Mouse (Mus musculus) neural tube, embryonic 12.5 days (tissue): ENCODE data around the gene Ggta1. TPM values are rescaled to one million over a fixed set of nuclear protein-coding genes. Genes with fewer than 3 reads are reported as not detected.

Source experiments
- polyA plus RNA-seq: library from polyadenylated mRNA; unstranded; fragments of >200 nt; fragmentation: Nextera tagmentation; extraction: Ambion mirVana; gene quantifications from 2 replicates; pipeline ENCODE4 v1.2.1, GENCODE M21; 2016

The Ggta1 gene
- polyA plus RNA-seq, 1 experiment from 2014 or later: 9.5 TPM

Other genes starting within 250 kb of the Ggta1 start
- 39.0 and 41.0 TPM in 2 replicates for gene Gsn, start 206.9 kb downstream of the Ggta1 start, polyA plus RNA-seq
- gene Stom, start 126.3 kb downstream of the Ggta1 start, polyA plus RNA-seq: 10.8 and 14.3 TPM in 2 replicates
- not detected in 2 replicates for gene 4930568D16Rik, start 95.5 kb downstream of the Ggta1 start, polyA plus RNA-seq
- gene 4930402F06Rik, start 66.1 kb downstream of the Ggta1 start, polyA plus RNA-seq: not detected in 2 replicates
- gene Dab2ip, start 95.0 kb upstream of the Ggta1 start, polyA plus RNA-seq: 65.7 and 77.7 TPM in 2 replicates